Mouse (Mus musculus): ENCODE measurements at regions not wholly inside any gene's neighbourhood (a gene's known extent, or its start where the extent isn't known, plus 50 kb on each side); places are given as distances from the start of the nearest gene placed in this dataset.

- no peak overlapping the region for H3K27ac ChIP-seq
- no peak overlapping the region for H3K4me3 ChIP-seq
- H3K4me2 ChIP-seq = no peak overlapping the region
- no peaks in the 10 kb centered on the region for H3K9me3 ChIP-seq
- peaks cover 8% of the 10 kb centered on the region; the same call in 1 of the 2 replicates for H3K4me1 ChIP-seq
- no peak for ATAC-seq (replicated peaks)
- 86% methylated on average over 12 of the region's 12 CpGs for WGBS
- H3K27me3 ChIP-seq (replicated peaks) = no peaks in the 10 kb centered on the region
- H3K36me3 ChIP-seq (replicated peaks) = no peaks in the 10 kb centered on the region
- no peak overlapping the region for H3K9ac ChIP-seq
These were observed 298.8 kb downstream of the 1500009L16Rik start for GRCm38 (mm10) chr10:84021167-84022120.

- H3K4me3 ChIP-seq = no peak overlapping the region
- no peak for ATAC-seq (replicated peaks)
- H3K4me1 ChIP-seq = peaks cover 8% of the 10 kb centered on the region; the same call in 1 of the 2 replicates
- no peak overlapping the region for H3K27ac ChIP-seq
- no peak overlapping the region for H3K9ac ChIP-seq
- H3K27me3 ChIP-seq (replicated peaks) = no peaks in the 10 kb centered on the region
- H3K4me2 ChIP-seq = no peak overlapping the region
- no peaks in the 10 kb centered on the region for H3K9me3 ChIP-seq
- H3K36me3 ChIP-seq (replicated peaks) = no peaks in the 10 kb centered on the region
- 84% methylated on average over 4 of the region's 4 CpGs for WGBS
These were observed 301.6 kb downstream of the 1500009L16Rik start for GRCm38 (mm10) chr10:84024294-84024693.

- no peaks in the 10 kb centered on the region for H3K9me3 ChIP-seq
- H3K4me3 ChIP-seq = no peak overlapping the region
- H3K4me2 ChIP-seq = no peak overlapping the region
- no peak for ATAC-seq (replicated peaks)
- peaks cover 8% of the 10 kb centered on the region; the same call in 1 of the 2 replicates for H3K4me1 ChIP-seq
- H3K9ac ChIP-seq = no peak overlapping the region
- H3K27me3 ChIP-seq (replicated peaks) = no peaks in the 10 kb centered on the region
- no peak overlapping the region for H3K27ac ChIP-seq
- 29% methylated on average over 8 of the region's 8 CpGs for WGBS
- H3K36me3 ChIP-seq (replicated peaks) = no peaks in the 10 kb centered on the region
These were observed 302.2 kb downstream of the 1500009L16Rik start for GRCm38 (mm10) chr10:84024901-84025300.

GRCm38 (mm10) chr10:84026798-84027197 is 304.1 kb downstream of the 1500009L16Rik start:
- H3K9ac ChIP-seq = no peak overlapping the region
- H3K4me3 ChIP-seq = no peak overlapping the region
- no peaks in the 10 kb centered on the region for H3K27me3 ChIP-seq (replicated peaks)
- no peaks in the 10 kb centered on the region for H3K36me3 ChIP-seq (replicated peaks)
- 49% methylated on average over 4 of the region's 4 CpGs for WGBS
- peaks cover 8% of the 10 kb centered on the region; the same call in 1 of the 2 replicates for H3K4me1 ChIP-seq
- no peak overlapping the region for H3K27ac ChIP-seq
- no peak overlapping the region for H3K4me2 ChIP-seq
- no peaks in the 10 kb centered on the region for H3K9me3 ChIP-seq
- no peak for ATAC-seq (replicated peaks)

- WGBS = 65% methylated on average over 11 of the region's 11 CpGs
- no peak overlapping the region for H3K27ac ChIP-seq
- no peak for ATAC-seq (replicated peaks)
- H3K9ac ChIP-seq = no peak overlapping the region
- no peaks in the 10 kb centered on the region for H3K4me1 ChIP-seq
- H3K36me3 ChIP-seq (replicated peaks) = no peaks in the 10 kb centered on the region
- H3K4me2 ChIP-seq = no peak overlapping the region
- no peaks in the 10 kb centered on the region for H3K9me3 ChIP-seq
- H3K4me3 ChIP-seq = no peak overlapping the region
- H3K27me3 ChIP-seq (replicated peaks) = no peaks in the 10 kb centered on the region
These were observed 313.6 kb downstream of the 1500009L16Rik start for GRCm38 (mm10) chr10:84036131-84036877.

- Histone ChIP-seq H3K36me3 (replicated peaks) (no peaks in the 10 kb centered on the region), H3K4me3 (no peak overlapping the region), H3K4me2 (no peak overlapping the region), H3K9me3 (no peaks in the 10 kb centered on the region), H3K9ac (no peak overlapping the region), H3K27me3 (replicated peaks) (no peaks in the 10 kb centered on the region), H3K27ac (no peak overlapping the region), H3K4me1 (no peaks in the 10 kb centered on the region)
- WGBS = 88% methylated on average over 5 of the region's 5 CpGs
- no peak for ATAC-seq (replicated peaks)
These were observed 326.0 kb downstream of the 1500009L16Rik start for GRCm38 (mm10) chr10:84048706-84049105.

GRCm38 (mm10) chr10:84052696-84053095 is 330.0 kb downstream of the 1500009L16Rik start:
- Histone ChIP-seq H3K27ac (no peak overlapping the region), H3K9me3 (no peaks in the 10 kb centered on the region), H3K4me3 (no peak overlapping the region), H3K36me3 (replicated peaks) (no peaks in the 10 kb centered on the region), H3K9ac (no peak overlapping the region), H3K27me3 (replicated peaks) (no peaks in the 10 kb centered on the region), H3K4me2 (no peak overlapping the region), H3K4me1 (no peaks in the 10 kb centered on the region)
- ATAC-seq (replicated peaks) = no peak
- 87% methylated on average over 8 of the region's 8 CpGs for WGBS

- H3K9me3 ChIP-seq = no peaks in the 10 kb centered on the region
- H3K9ac ChIP-seq = no peak overlapping the region
- H3K4me1 ChIP-seq = 0 out of 2 replicates have a peak, but pooled peaks cover under 1% of the 10 kb centered on the region
- H3K27me3 ChIP-seq (replicated peaks) = no peaks in the 10 kb centered on the region
- no peaks in the 10 kb centered on the region for H3K36me3 ChIP-seq (replicated peaks)
- WGBS = 57% methylated on average over 6 of the region's 6 CpGs
- no peak for ATAC-seq (replicated peaks)
- no peak overlapping the region for H3K4me3 ChIP-seq
- H3K4me2 ChIP-seq = no peak overlapping the region
- H3K27ac ChIP-seq = no peak overlapping the region
These were observed 332.1 kb downstream of the 1500009L16Rik start for GRCm38 (mm10) chr10:84054551-84055336.

- no peak overlapping the region for H3K4me3 ChIP-seq
- WGBS = 75% methylated on average over 10 of the region's 10 CpGs
These were observed 332.9 kb downstream of the 1500009L16Rik start for GRCm38 (mm10) chr10:84055402-84056167.

GRCm38 (mm10) chr10:84056323-84057169 is 333.9 kb downstream of the 1500009L16Rik start:
- Histone ChIP-seq H3K4me2 (no peak overlapping the region), H3K4me3 (no peak overlapping the region), H3K4me1 (peaks cover 13% of the 10 kb centered on the region), H3K36me3 (replicated peaks) (no peaks in the 10 kb centered on the region), H3K27ac (no peak overlapping the region), H3K9ac (no peak overlapping the region), H3K9me3 (no peaks in the 10 kb centered on the region), H3K27me3 (replicated peaks) (no peaks in the 10 kb centered on the region)
- ATAC-seq (replicated peaks) = no peak
- WGBS = 87% methylated on average over 14 of the region's 14 CpGs

More at GRCm38 (mm10) chr10:84055402-84056167, 332.9 kb downstream of the 1500009L16Rik start:
- Histone ChIP-seq H3K9me3 (no peaks in the 10 kb centered on the region), H3K36me3 (replicated peaks) (no peaks in the 10 kb centered on the region), H3K9ac (no peak overlapping the region), H3K27ac (no peak overlapping the region), H3K4me1 (peaks cover 9% of the 10 kb centered on the region), H3K27me3 (replicated peaks) (no peaks in the 10 kb centered on the region), H3K4me2 (no peak overlapping the region)
- ATAC-seq (replicated peaks) = no peak

- 98% methylated on average over 2 of the region's 2 CpGs for WGBS
These were observed 335.6 kb downstream of the 1500009L16Rik start for GRCm38 (mm10) chr10:84058301-84058700.

More at GRCm38 (mm10) chr10:84058301-84058700, 335.6 kb downstream of the 1500009L16Rik start:
- H3K4me2 ChIP-seq = no peak overlapping the region
- no peaks in the 10 kb centered on the region for H3K27me3 ChIP-seq (replicated peaks)
- H3K9me3 ChIP-seq = no peaks in the 10 kb centered on the region
- peaks cover 13% of the 10 kb centered on the region for H3K4me1 ChIP-seq
- no peak for ATAC-seq (replicated peaks)
- no peak overlapping the region for H3K9ac ChIP-seq
- no peaks in the 10 kb centered on the region for H3K36me3 ChIP-seq (replicated peaks)
- no peak overlapping the region for H3K4me3 ChIP-seq
- no peak overlapping the region for H3K27ac ChIP-seq

Data from midbrain, embryonic 15.5 days (tissue).